Mouse (Mus musculus): ENCODE measurements around the gene Zg16. TPM values are rescaled to one million over a fixed set of nuclear protein-coding genes. Genes with fewer than 3 reads are reported as not detected.

The Zg16 gene
- polyA plus RNA-seq, 1 experiment from 2014 or later: not detected

DNA sequence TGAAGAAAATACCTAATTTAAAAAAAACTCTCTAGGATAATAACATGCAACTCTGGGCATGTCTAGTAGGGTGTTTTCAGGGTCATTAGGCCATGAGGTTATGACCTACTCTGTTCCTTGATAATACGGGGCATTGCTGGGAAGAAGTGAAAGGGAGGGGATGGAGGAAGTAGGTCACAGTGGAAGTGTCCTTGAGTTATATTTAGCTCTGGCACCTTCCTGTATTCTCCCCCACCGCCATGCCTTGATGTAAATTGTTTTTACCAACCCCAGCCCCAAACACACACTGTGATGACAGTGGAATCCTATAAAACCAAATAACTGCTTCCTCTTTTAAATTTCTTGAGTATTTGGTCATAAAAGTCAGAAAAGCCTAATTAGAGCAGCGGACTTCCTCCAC is 7.1 kb downstream of the Zg16 start:
- WGBS: 78% methylated on average over 3 of the region's 3 CpGs

GRCm38 (mm10) chr7:127077692-127078091 is 9.4 kb downstream of the Zg16 start:
- WGBS: 85% methylated on average over 3 of the region's 3 CpGs

More for the DNA sequence above, 7.1 kb downstream of the Zg16 start:
- Histone ChIP-seq H3K27me3 (ENCODE audit: poor library complexity, severe bottlenecking) (no peaks in the 10 kb centered on the region), H3K27ac (no peak overlapping the region), H3K36me3 (replicated peaks) (no peaks in the 10 kb centered on the region), H3K4me3 (no peak overlapping the region), H3K4me1 (0 out of 2 replicates have a peak, but pooled peaks cover 3% of the 10 kb centered on the region), H3K9me3 (no peaks in the 10 kb centered on the region)
- no peak for DNase-seq (ENCODE audit: extremely low spot score, low spot score)

GRCm38 (mm10) chr7:127076188-127076587 is 10.9 kb downstream of the Zg16 start:
- Histone ChIP-seq H3K27ac (no peak overlapping the region), H3K4me3 (no peak overlapping the region), H3K36me3 (replicated peaks) (no peaks in the 10 kb centered on the region), H3K27me3 (ENCODE audit: poor library complexity, severe bottlenecking) (no peaks in the 10 kb centered on the region), H3K4me1 (peaks cover 12% of the 10 kb centered on the region), H3K9me3 (no peaks in the 10 kb centered on the region)
- DNase-seq (ENCODE audit: extremely low spot score, low spot score): no peak
- WGBS: 93% methylated on average over 5 of the region's 5 CpGs

More at GRCm38 (mm10) chr7:127077692-127078091, 9.4 kb downstream of the Zg16 start:
- Histone ChIP-seq H3K27ac (no peak overlapping the region), H3K27me3 (ENCODE audit: poor library complexity, severe bottlenecking) (no peaks in the 10 kb centered on the region), H3K36me3 (replicated peaks) (no peaks in the 10 kb centered on the region), H3K9me3 (no peaks in the 10 kb centered on the region), H3K4me1 (0 out of 2 replicates have a peak, but pooled peaks cover 3% of the 10 kb centered on the region), H3K4me3 (no peak overlapping the region)
- DNase-seq (ENCODE audit: extremely low spot score, low spot score): no peak

- no peaks in the 10 kb centered on the region for H3K36me3 ChIP-seq (replicated peaks)
- no peaks in the 10 kb centered on the region for H3K27me3 ChIP-seq (ENCODE audit: poor library complexity, severe bottlenecking)
- H3K9me3 ChIP-seq: no peaks in the 10 kb centered on the region
- WGBS: 93% methylated on average over 4 of the region's 4 CpGs
- H3K27ac ChIP-seq: no peak overlapping the region
- no peak overlapping the region for H3K4me3 ChIP-seq
- DNase-seq (ENCODE audit: extremely low spot score, low spot score): no peak
- H3K4me1 ChIP-seq: peaks cover 12% of the 10 kb centered on the region
Observed at GRCm38 (mm10) chr7:127073221-127073620, 13.9 kb downstream of the Zg16 start.

DNA sequence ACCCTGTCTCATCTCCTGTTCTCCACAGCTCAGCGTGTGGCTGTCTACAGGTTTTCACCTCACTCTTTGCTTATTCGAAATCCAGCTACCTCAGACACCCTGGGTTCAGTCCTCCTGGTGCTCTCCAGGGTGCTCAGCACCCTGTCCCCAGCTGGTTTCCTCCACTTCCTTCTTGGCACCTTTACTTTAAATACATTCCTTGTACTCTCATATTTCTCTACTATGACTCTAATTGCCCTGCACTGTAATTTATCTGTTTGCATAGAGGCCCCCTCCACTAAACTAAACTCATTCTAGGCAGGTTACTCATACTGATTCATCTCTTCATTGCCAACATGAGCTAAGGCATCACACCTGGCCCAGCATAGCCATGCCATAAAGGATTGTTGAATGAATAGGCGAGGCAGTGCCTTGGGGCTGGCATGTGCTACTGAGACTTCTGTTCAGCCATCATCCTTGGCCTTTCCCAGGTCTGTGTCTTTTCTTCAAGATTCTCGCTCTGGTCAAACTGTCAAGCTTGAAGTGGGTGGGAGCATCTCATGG is 16.2 kb downstream of the Zg16 start:
- no peaks in the 10 kb centered on the region for H3K27me3 ChIP-seq (ENCODE audit: poor library complexity, severe bottlenecking)
- WGBS: 74% methylated on average over 4 of the region's 4 CpGs
- DNase-seq (ENCODE audit: extremely low spot score, low spot score): no peak

DNA sequence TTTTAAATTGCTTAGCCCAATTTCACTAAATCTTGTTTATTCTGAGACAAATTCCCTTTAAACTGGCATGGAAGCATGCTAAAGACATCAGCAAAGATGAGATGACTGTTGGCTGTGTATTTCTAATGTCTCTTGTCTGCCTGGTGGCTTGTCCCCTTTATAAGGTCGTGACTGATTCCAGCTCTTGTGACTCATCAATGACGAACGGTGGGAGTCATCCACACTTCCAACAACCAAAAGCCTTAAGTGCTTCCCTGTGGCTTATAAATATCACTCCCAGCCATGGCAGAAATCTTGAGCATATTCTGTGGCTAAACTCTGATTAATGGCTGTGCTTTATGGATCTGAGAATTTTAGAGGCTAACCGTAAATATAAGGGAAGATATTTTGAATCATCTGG is 20.8 kb downstream of the Zg16 start:
- DNase-seq (ENCODE audit: extremely low spot score, low spot score): no peak
- no peaks in the 10 kb centered on the region for H3K27me3 ChIP-seq (ENCODE audit: poor library complexity, severe bottlenecking)
- H3K4me3 ChIP-seq: no peak overlapping the region
- H3K27ac ChIP-seq: no peak overlapping the region
- H3K4me1 ChIP-seq: peaks cover 2% of the 10 kb centered on the region; the same call in 1 of the 2 replicates
- H3K36me3 ChIP-seq (replicated peaks): no peaks in the 10 kb centered on the region
- H3K9me3 ChIP-seq: no peaks in the 10 kb centered on the region
- WGBS: 83% methylated on average over 4 of the region's 4 CpGs

More for the DNA sequence above, 16.2 kb downstream of the Zg16 start:
- Histone ChIP-seq H3K27ac (no peak overlapping the region), H3K36me3 (replicated peaks) (no peaks in the 10 kb centered on the region), H3K4me3 (no peak overlapping the region), H3K4me1 (peaks cover 12% of the 10 kb centered on the region), H3K9me3 (no peaks in the 10 kb centered on the region)

DNA sequence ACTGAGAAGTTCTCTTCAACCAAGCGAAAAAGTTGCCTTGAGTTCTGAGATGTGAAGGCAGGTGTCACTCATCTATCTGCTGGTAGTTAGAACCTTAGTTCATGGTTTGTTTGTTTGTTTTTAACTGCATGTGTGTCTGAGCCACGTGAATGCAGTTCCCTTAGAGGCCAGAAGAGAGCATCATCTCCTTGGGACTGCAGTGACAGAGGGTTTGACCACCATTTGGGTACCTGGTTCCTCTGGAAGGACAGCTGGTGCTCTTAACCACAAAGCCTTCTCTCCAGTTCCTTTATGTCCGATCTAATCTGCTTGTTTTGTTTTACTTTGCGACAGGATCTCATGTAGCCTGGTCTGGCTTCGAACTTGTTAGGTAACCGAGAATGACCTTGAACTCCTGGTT is 21.6 kb downstream of the Zg16 start:
- Histone ChIP-seq H3K27me3 (ENCODE audit: poor library complexity, severe bottlenecking) (no peaks in the 10 kb centered on the region), H3K4me3 (no peak overlapping the region), H3K36me3 (replicated peaks) (no peaks in the 10 kb centered on the region), H3K27ac (no peak overlapping the region), H3K9me3 (no peaks in the 10 kb centered on the region), H3K4me1 (no peaks in the 10 kb centered on the region)
- DNase-seq (ENCODE audit: extremely low spot score, low spot score): no peak
- WGBS: 88% methylated on average over 6 of the region's 6 CpGs

- Histone ChIP-seq H3K27ac (no peak overlapping the region), H3K36me3 (replicated peaks) (no peaks in the 10 kb centered on the region), H3K27me3 (ENCODE audit: poor library complexity, severe bottlenecking) (no peaks in the 10 kb centered on the region), H3K9me3 (no peaks in the 10 kb centered on the region), H3K4me1 (no peaks in the 10 kb centered on the region), H3K4me3 (no peak overlapping the region)
- WGBS: 77% methylated on average over 5 of the region's 5 CpGs
- DNase-seq (ENCODE audit: extremely low spot score, low spot score): no peak
Observed at GRCm38 (mm10) chr7:127055026-127055585, 32.0 kb downstream of the Zg16 start.

GRCm38 (mm10) chr7:127041851-127042672 is 45.1 kb downstream of the Zg16 start, which contains the start of gene Kif22:
Gene Kif22, minus strand, starts transcription at chr7:127042471.
- H3K4me1 ChIP-seq: peaks cover 23% of the 10 kb centered on the region
- peaks cover 37% of the 10 kb centered on the region for H3K36me3 ChIP-seq (replicated peaks)
- H3K27me3 ChIP-seq (ENCODE audit: poor library complexity, severe bottlenecking): no peaks in the 10 kb centered on the region
- peak; percentile 90 for DNase-seq (ENCODE audit: extremely low spot score, low spot score)
- peak within 1 kb of the TSS; percentile 96 for H3K27ac ChIP-seq
- peak within 1 kb of the TSS; percentile 97 for H3K4me3 ChIP-seq
- WGBS: under 1% methylated on average over 53 of the region's 53 CpGs
- H3K9me3 ChIP-seq: no peaks in the 10 kb centered on the region

DNA sequence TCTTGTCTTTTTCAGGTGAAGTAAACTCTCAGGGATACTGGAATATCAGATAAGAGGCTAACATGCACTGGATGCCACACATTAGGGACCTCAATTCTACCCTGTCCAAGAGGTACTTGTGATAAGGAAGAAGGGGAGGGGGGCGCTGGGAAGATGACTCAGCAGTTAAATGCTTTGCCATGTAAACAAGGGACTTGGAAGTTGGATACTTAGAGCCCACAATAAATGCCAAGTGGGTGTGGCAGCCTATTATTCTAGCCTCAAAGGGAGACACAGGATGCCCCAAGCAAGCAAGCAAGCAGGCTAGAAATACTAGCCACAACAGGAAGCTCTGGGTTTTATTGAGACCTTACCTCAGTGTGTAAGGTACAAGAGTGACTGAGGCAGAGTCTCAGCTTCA is 55.9 kb downstream of the Zg16 start:
- H3K27ac ChIP-seq: no peak overlapping the region
- peaks cover 14% of the 10 kb centered on the region for H3K4me1 ChIP-seq
- no peaks in the 10 kb centered on the region for H3K27me3 ChIP-seq (ENCODE audit: poor library complexity, severe bottlenecking)
- no peak overlapping the region for H3K4me3 ChIP-seq
- H3K36me3 ChIP-seq (replicated peaks): peaks cover 89% of the 10 kb centered on the region
- no peaks in the 10 kb centered on the region for H3K9me3 ChIP-seq
- WGBS: 95% methylated on average over 1 of the region's 1 CpGs
- no peak for DNase-seq (ENCODE audit: extremely low spot score, low spot score)

DNA sequence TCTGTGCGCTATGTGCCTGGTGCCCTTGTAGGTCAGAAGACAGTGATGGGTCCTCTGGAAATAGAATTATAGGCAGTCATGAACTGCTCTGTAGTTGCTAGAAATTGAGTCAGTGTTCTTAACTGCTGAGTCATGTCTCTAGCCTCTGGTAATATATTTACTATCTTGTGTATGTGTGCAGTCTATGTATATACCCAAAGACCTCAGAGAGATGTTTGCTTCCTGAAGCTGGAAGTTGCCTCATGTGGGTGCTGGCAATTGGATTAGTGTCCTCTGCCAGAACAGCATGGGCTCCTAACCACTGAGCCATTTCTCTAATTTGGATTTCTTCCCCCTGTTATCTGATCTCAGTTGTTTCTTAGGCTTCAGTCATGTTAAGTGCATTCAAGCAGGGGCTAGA is 57.0 kb downstream of the Zg16 start:
- peaks cover 85% of the 10 kb centered on the region for H3K36me3 ChIP-seq (replicated peaks)
- H3K4me3 ChIP-seq: no peak overlapping the region
- H3K4me1 ChIP-seq: peaks cover 16% of the 10 kb centered on the region
- DNase-seq (ENCODE audit: extremely low spot score, low spot score): no peak
- no peaks in the 10 kb centered on the region for H3K27me3 ChIP-seq (ENCODE audit: poor library complexity, severe bottlenecking)
- no peak overlapping the region for H3K27ac ChIP-seq
- no peaks in the 10 kb centered on the region for H3K9me3 ChIP-seq
- 98% methylated on average over 1 of the region's 1 CpGs for WGBS

GRCm38 (mm10) chr7:127027885-127028284 is 59.2 kb downstream of the Zg16 start:
- no peak for DNase-seq (ENCODE audit: extremely low spot score, low spot score)
- H3K9me3 ChIP-seq: no peaks in the 10 kb centered on the region
- peaks cover 39% of the 10 kb centered on the region for H3K4me1 ChIP-seq
- peaks cover 85% of the 10 kb centered on the region for H3K36me3 ChIP-seq (replicated peaks)
- WGBS: 66% methylated on average over 8 of the region's 8 CpGs
- H3K27me3 ChIP-seq (ENCODE audit: poor library complexity, severe bottlenecking): no peaks in the 10 kb centered on the region
- H3K27ac ChIP-seq: peak overlapping the region; percentile 100
- H3K4me3 ChIP-seq: peak overlapping the region; percentile 92
